Mouse (Mus musculus) heart, embryonic 13.5 days (tissue): ENCODE measurements around the gene Onecut1. TPM values are rescaled to one million over a fixed set of nuclear protein-coding genes. Genes with fewer than 3 reads are reported as not detected.
A peak's percentile ranks its signal among the peaks of the same experiment; 100 is the strongest.

Source experiments
- ATAC-seq: fragments of 200-750 bp; cut with Nextera tagmentation; 2 replicates; pipeline ENCODE4 v1.8.0; 2017; ENCODE audit warnings: moderate TSS enrichment; ENCODE audit not compliant: insufficient number of reproducible peaks, low FRiP score, low TSS enrichment; ENCODE audit errors: extremely low read depth
- H3K27ac ChIP-seq: fragments of 300-500 bp; sonication (generic); replicated peaks from 2 replicates; pipeline ENCODE4 v1.5.1; 2015; ENCODE audit warnings: moderate library complexity, mild to moderate bottlenecking, inconsistent platforms
- H3K27me3 ChIP-seq: fragments of 300-500 bp; sonication (generic); replicated peaks from 2 replicates; pipeline ENCODE4 v1.6.1; 2015; ENCODE audit warnings: mild to moderate bottlenecking, inconsistent platforms
- H3K36me3 ChIP-seq: fragments of 300-500 bp; sonication (generic); 2 replicates; pipeline ENCODE4 v1.6.1; 2015; ENCODE audit warnings: mild to moderate bottlenecking, inconsistent platforms
- H3K4me1 ChIP-seq: fragments of 300-500 bp; sonication (generic); 2 replicates; pipeline ENCODE4 v1.6.1; 2015; ENCODE audit warnings: inconsistent platforms
- H3K4me2 ChIP-seq: fragments of 300-500 bp; sonication (generic); 2 replicates; pipeline ENCODE4 v1.6.1; 2015; ENCODE audit warnings: inconsistent platforms, mild to moderate bottlenecking, moderate library complexity
- H3K4me3 ChIP-seq: fragments of 300-500 bp; sonication (generic); 2 replicates; pipeline ENCODE4 v1.5.1; 2015; ENCODE audit warnings: moderate library complexity, mild to moderate bottlenecking, inconsistent platforms
- H3K9ac ChIP-seq: fragments of 300-500 bp; sonication (generic); 2 replicates; pipeline ENCODE4 v1.6.1; 2015; ENCODE audit warnings: inconsistent platforms, mild to moderate bottlenecking, moderate library complexity
- H3K9me3 ChIP-seq: fragments of 300-500 bp; sonication (generic); 2 replicates; pipeline ENCODE4 v1.6.1; 2016; ENCODE audit warnings: inconsistent platforms
- WGBS: fragments of 180-500 bp; shearing (Covaris S2); methylation state at CpG from one replicate; pipeline ENCODE4 v1.1.7; 2015; ENCODE audit warnings: mixed read lengths; 5-methylcytosine and 5-hydroxymethylcytosine counted together
- polyA plus RNA-seq: library from polyadenylated mRNA; unstranded; fragments of >200 nt; fragmentation: Nextera tagmentation; extraction: Ambion mirVana; gene quantifications from 2 replicates; pipeline ENCODE4 v1.2.1, GENCODE M21; 2015

Onecut1 gene
- polyA plus RNA-seq, 1 experiment from 2014 or later = 0.08 TPM

- 0 out of 2 replicates have a peak, but pooled peaks cover 3% of the 10 kb centered on the region for H3K9me3 ChIP-seq
- no peaks in the 10 kb centered on the region for H3K36me3 ChIP-seq
- peak overlapping the region; percentile 96 for H3K4me2 ChIP-seq
- peak overlapping the region; percentile 61 for H3K4me3 ChIP-seq
- no peak overlapping the region for H3K27ac ChIP-seq
- 1% methylated on average over 48 of the region's 48 CpGs for WGBS
- no peak for ATAC-seq
- peaks cover 32% of the 10 kb centered on the region for H3K4me1 ChIP-seq
- H3K27me3 ChIP-seq = peaks cover 100% of the 10 kb centered on the region
- peak overlapping the region; percentile 75 for H3K9ac ChIP-seq
Observed at GRCm38 (mm10) chr9:74862096-74862780, 517 bp downstream of the Onecut1 start.

GRCm38 (mm10) chr9:74862783-74863654 lies 1.3 kb downstream of the Onecut1 start:
- Histone ChIP-seq H3K4me1 (peaks cover 34% of the 10 kb centered on the region), H3K4me2 (peak overlapping the region; percentile 96), H3K9ac (no peak overlapping the region), H3K27ac (no peak overlapping the region), H3K4me3 (peak overlapping the region; percentile 61), H3K27me3 (peaks cover 100% of the 10 kb centered on the region), H3K36me3 (no peaks in the 10 kb centered on the region), H3K9me3 (0 out of 2 replicates have a peak, but pooled peaks cover 3% of the 10 kb centered on the region)
- WGBS = 2% methylated on average over 56 of the region's 56 CpGs
- ATAC-seq = no peak

GRCm38 (mm10) chr9:74863655-74864443 lies 2.1 kb downstream of the Onecut1 start:
- Histone ChIP-seq H3K9ac (no peak overlapping the region), H3K4me2 (peak overlapping the region; percentile 96), H3K9me3 (no peaks in the 10 kb centered on the region), H3K27ac (no peak overlapping the region), H3K4me1 (peaks cover 34% of the 10 kb centered on the region), H3K36me3 (no peaks in the 10 kb centered on the region), H3K27me3 (peaks cover 100% of the 10 kb centered on the region), H3K4me3 (peak overlapping the region; percentile 61)
- ATAC-seq = no peak
- WGBS = 1% methylated on average over 32 of the region's 36 CpGs

- no peak overlapping the region for H3K9ac ChIP-seq
- H3K36me3 ChIP-seq = no peaks in the 10 kb centered on the region
- ATAC-seq = no peak
- H3K4me2 ChIP-seq = no peak overlapping the region
- H3K4me3 ChIP-seq = no peak overlapping the region
- peaks cover 34% of the 10 kb centered on the region for H3K4me1 ChIP-seq
- 4% methylated on average over 14 of the region's 14 CpGs for WGBS
- H3K27me3 ChIP-seq = peaks cover 100% of the 10 kb centered on the region
- no peak overlapping the region for H3K27ac ChIP-seq
- no peaks in the 10 kb centered on the region for H3K9me3 ChIP-seq
Observed at GRCm38 (mm10) chr9:74864471-74864870, 2.8 kb downstream of the Onecut1 start.

- 9% methylated on average over 27 of the region's 27 CpGs for WGBS
- no peak overlapping the region for H3K4me2 ChIP-seq
- ATAC-seq = no peak
- no peak overlapping the region for H3K9ac ChIP-seq
- H3K36me3 ChIP-seq = no peaks in the 10 kb centered on the region
- no peak overlapping the region for H3K27ac ChIP-seq
- H3K4me1 ChIP-seq = peaks cover 24% of the 10 kb centered on the region
- H3K27me3 ChIP-seq = peaks cover 97% of the 10 kb centered on the region
- no peak overlapping the region for H3K4me3 ChIP-seq
- H3K9me3 ChIP-seq = no peaks in the 10 kb centered on the region
Observed at GRCm38 (mm10) chr9:74866596-74867313, 5.0 kb downstream of the Onecut1 start.

GRCm38 (mm10) chr9:74867641-74868205 lies 6.0 kb downstream of the Onecut1 start:
- Histone ChIP-seq H3K36me3 (no peaks in the 10 kb centered on the region), H3K4me3 (no peak overlapping the region), H3K4me2 (no peak overlapping the region), H3K4me1 (peaks cover 17% of the 10 kb centered on the region), H3K9ac (no peak overlapping the region), H3K27me3 (peaks cover 95% of the 10 kb centered on the region), H3K27ac (no peak overlapping the region), H3K9me3 (no peaks in the 10 kb centered on the region)
- WGBS = 8% methylated on average over 15 of the region's 15 CpGs
- no peak for ATAC-seq

- Histone ChIP-seq H3K4me1 (peaks cover 10% of the 10 kb centered on the region), H3K4me2 (no peak overlapping the region), H3K4me3 (no peak overlapping the region), H3K36me3 (no peaks in the 10 kb centered on the region), H3K9ac (no peak overlapping the region), H3K9me3 (no peaks in the 10 kb centered on the region), H3K27me3 (peaks cover 95% of the 10 kb centered on the region), H3K27ac (no peak overlapping the region)
- WGBS = 9% methylated on average over 22 of the region's 22 CpGs
- ATAC-seq = no peak
Observed at GRCm38 (mm10) chr9:74868336-74868950, 6.7 kb downstream of the Onecut1 start.

GRCm38 (mm10) chr9:74870960-74871688 lies 9.4 kb downstream of the Onecut1 start:
- Histone ChIP-seq H3K9ac (no peak overlapping the region), H3K9me3 (no peaks in the 10 kb centered on the region), H3K4me1 (0 out of 2 replicates have a peak, but pooled peaks cover 2% of the 10 kb centered on the region), H3K36me3 (no peaks in the 10 kb centered on the region), H3K4me2 (no peak overlapping the region), H3K27ac (no peak overlapping the region), H3K27me3 (peaks cover 88% of the 10 kb centered on the region), H3K4me3 (no peak overlapping the region)
- no peak for ATAC-seq
- 22% methylated on average over 13 of the region's 13 CpGs for WGBS

GRCm38 (mm10) chr9:74876328-74876727 lies 14.6 kb downstream of the Onecut1 start:
- ATAC-seq = no peak
- H3K4me1 ChIP-seq = no peaks in the 10 kb centered on the region
- peaks cover 45% of the 10 kb centered on the region for H3K27me3 ChIP-seq
- H3K36me3 ChIP-seq = no peaks in the 10 kb centered on the region
- H3K9ac ChIP-seq = no peak overlapping the region
- H3K4me2 ChIP-seq = no peak overlapping the region
- no peaks in the 10 kb centered on the region for H3K9me3 ChIP-seq
- H3K27ac ChIP-seq = no peak overlapping the region
- H3K4me3 ChIP-seq = no peak overlapping the region
- 66% methylated on average over 6 of the region's 6 CpGs for WGBS

GRCm38 (mm10) chr9:74877709-74878108 lies 16.0 kb downstream of the Onecut1 start:
- Histone ChIP-seq H3K4me1 (no peaks in the 10 kb centered on the region), H3K4me2 (no peak overlapping the region), H3K9me3 (no peaks in the 10 kb centered on the region), H3K27ac (no peak overlapping the region), H3K9ac (no peak overlapping the region), H3K36me3 (no peaks in the 10 kb centered on the region), H3K27me3 (peaks cover 33% of the 10 kb centered on the region), H3K4me3 (no peak overlapping the region)
- no peak for ATAC-seq
- 69% methylated on average over 2 of the region's 2 CpGs for WGBS
